Mouse (Mus musculus): ENCODE data around the gene Gm11032.
A peak's percentile ranks its signal among the peaks of the same experiment; 100 is the strongest.

GRCm38 (mm10) chr11:4594608-4595500 is 25.0 kb upstream of the Gm11032 start, which contains the start of gene Mtmr3:
- TF ChIP-seq CTCF (IDR thresholded peaks at IDR 0.05; ENCODE audit: borderline replicate concordance, extremely low read depth, insufficient read depth, insufficient read length) = no peak
- TF ChIP-seq POLR2A (IDR thresholded peaks at IDR 0.05; ENCODE audit: borderline replicate concordance, extremely low read depth, insufficient read depth, insufficient read length, poor library complexity, severe bottlenecking) = peak; percentile 55; the same call in 1 of the 2 replicates

All from brain, embryonic 14.5 days (tissue).